ENCODE assay signal across 22 mouse cellular contexts in the genomic region with DNA sequence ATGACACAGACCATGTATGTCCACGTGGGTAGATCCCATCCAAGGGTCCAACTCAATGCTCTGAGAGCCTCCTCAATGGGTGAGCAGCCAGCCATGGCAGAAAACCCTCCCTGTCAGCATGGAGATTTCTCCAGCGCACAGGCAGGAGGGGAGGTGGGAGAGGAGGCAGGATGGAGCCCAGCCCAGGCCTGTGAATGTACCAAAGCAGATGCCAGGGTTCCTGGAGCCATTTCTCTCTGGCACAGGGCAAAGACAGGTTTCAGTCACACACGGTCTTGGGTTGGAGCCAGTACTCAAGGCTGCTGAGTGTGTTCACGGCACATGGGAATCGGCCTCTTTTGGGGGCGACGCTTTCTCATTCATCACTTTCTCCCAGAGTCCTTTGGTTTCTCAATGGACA.
DNase-seq lines count a peak whose midpoint lies in the region; ATAC-seq lines count a peak whose summit lies in the region.
"Had no signal": no experiment of that assay in that cellular context is flagged by ENCODE, and none has a peak within 500 bp of the region (broad histone marks: within the 10 kb centered on the region; RNA-seq: fewer than 3 reads in every experiment).

No protein-coding gene starts in this region.

- ATAC-seq in forebrain, embryonic 15.5 days (replicated peaks) = 0 out of 2 replicates have a peak, but pooled peaks have one; percentile 14
- no peak for ATAC-seq in forebrain, embryonic 12.5 days (ENCODE audit: low FRiP score)
- ATAC-seq: liver, embryonic 12.5 days; midbrain, embryonic 15.5 days had no signal

- H3K4me1 ChIP-seq in forebrain, embryonic 15.5 days = no peaks in the 10 kb centered on the region
- peaks cover 13% of the 10 kb centered on the region; the same call in 1 of the 2 replicates for H3K4me1 ChIP-seq in forebrain, embryonic 12.5 days
- H3K4me1 ChIP-seq: hindbrain, embryonic 13.5 days; limb, embryonic 12.5 days; liver, embryonic 12.5 days; midbrain, embryonic 15.5 days; neural tube, embryonic 15.5 days; stomach, embryonic 15.5 days had no signal

- 78% methylated on average over 7 of the region's 7 CpGs for WGBS in forebrain, embryonic 15.5 days
- 83% methylated on average over 7 of the region's 7 CpGs for WGBS in forebrain, embryonic 12.5 days

- H3K36me3 ChIP-seq in forebrain, embryonic 15.5 days = no peaks in the 10 kb centered on the region
- no peaks in the 10 kb centered on the region for H3K36me3 ChIP-seq in forebrain, embryonic 12.5 days (replicated peaks)
- H3K36me3 ChIP-seq: limb, embryonic 12.5 days; liver, embryonic 12.5 days; midbrain, embryonic 15.5 days; neural tube, embryonic 15.5 days; stomach, embryonic 15.5 days had no signal

- no peak overlapping the region for H3K27ac ChIP-seq in forebrain, embryonic 15.5 days (replicated peaks)
- H3K27ac ChIP-seq in forebrain, embryonic 12.5 days = no peak overlapping the region
- H3K27ac ChIP-seq: hindbrain, embryonic 13.5 days; limb, embryonic 12.5 days; liver, embryonic 12.5 days; midbrain, embryonic 15.5 days; neural tube, embryonic 15.5 days; stomach, embryonic 15.5 days had no signal

- H3K27me3 ChIP-seq in forebrain, embryonic 15.5 days = no peaks in the 10 kb centered on the region
- no peaks in the 10 kb centered on the region for H3K27me3 ChIP-seq in forebrain, embryonic 12.5 days
- H3K27me3 ChIP-seq: hindbrain, embryonic 13.5 days; limb, embryonic 12.5 days; liver, embryonic 12.5 days; midbrain, embryonic 15.5 days; neural tube, embryonic 15.5 days; stomach, embryonic 15.5 days had no signal

- intact Hi-C loops in left cerebral cortex, postnatal 4 days (cut with DNase I) = no loop called here
- intact Hi-C loops in left cerebral cortex, postnatal 36 days (cut with DNase I) = no loop called here

- H3K9me3 ChIP-seq in forebrain, embryonic 15.5 days = no peaks in the 10 kb centered on the region
- H3K9me3 ChIP-seq in forebrain, embryonic 12.5 days = no peaks in the 10 kb centered on the region
- H3K9me3 ChIP-seq: hindbrain, embryonic 13.5 days; limb, embryonic 12.5 days; liver, embryonic 12.5 days; midbrain, embryonic 15.5 days; neural tube, embryonic 15.5 days; stomach, embryonic 15.5 days had no signal

- H3K9ac ChIP-seq in forebrain, embryonic 15.5 days (replicated peaks) = no peak overlapping the region
- H3K9ac ChIP-seq in forebrain, embryonic 12.5 days = no peak overlapping the region
- H3K9ac ChIP-seq: hindbrain, embryonic 13.5 days; limb, embryonic 12.5 days; liver, embryonic 12.5 days; midbrain, embryonic 15.5 days; neural tube, embryonic 15.5 days; stomach, embryonic 15.5 days had no signal

- H3K4me2 ChIP-seq in forebrain, embryonic 15.5 days (replicated peaks) = no peak overlapping the region
- H3K4me2 ChIP-seq in forebrain, embryonic 12.5 days = no peak overlapping the region
- H3K4me2 ChIP-seq: heart, embryonic 11.5 days; hindbrain, embryonic 13.5 days; limb, embryonic 12.5 days; liver, embryonic 12.5 days; midbrain, embryonic 15.5 days; neural tube, embryonic 15.5 days; stomach, embryonic 15.5 days had no signal

- no peak overlapping the region for H3K4me3 ChIP-seq in forebrain, embryonic 15.5 days
- no peak overlapping the region for H3K4me3 ChIP-seq in forebrain, embryonic 12.5 days (replicated peaks)
- H3K4me3 ChIP-seq: hindbrain, embryonic 13.5 days; limb, embryonic 12.5 days; liver, embryonic 12.5 days; megakaryocyte, embryonic 14.5 days; midbrain, embryonic 15.5 days; myocyte; neural tube, embryonic 15.5 days; stomach, embryonic 15.5 days had no signal

- peak; percentile 38 for DNase-seq in left cerebral cortex, postnatal 4 days
- DNase-seq in left cerebral cortex, postnatal 36 days (ENCODE audit: low spot score in 2 of 2) = no peak
- DNase-seq in layer of hippocampus, adult 8-10 months (ENCODE audit: low spot score in 2 of 2) = peak; percentile 42 to 51
- DNase-seq in spleen, adult 18-20 months = no peak
- DNase-seq in thymus, postnatal 0 days (ENCODE audit: low spot score) = no peak
- DNase-seq: embryo, embryonic 11 days; gastrocnemius, postnatal 36 days; heart, postnatal 10 days; kidney, adult 8-10 months; lung, adult 2 months; thymus, adult 18-20 months had no signal

Comparison
In these comparisons a context has a peak if more than half of its experiments do, and no peak if none do; other contexts are left out.
1. DNase-seq: peak in left cerebral cortex, postnatal 4 days (single experiment) and layer of hippocampus, adult 8-10 months (2 of 2); none in left cerebral cortex, postnatal 36 days (0 of 2), spleen, adult 18-20 months (0 of 2) and thymus, postnatal 0 days (single experiment).